Mouse (Mus musculus) macrophage (primary cell): ENCODE data around the gene Trpc6. TPM values are rescaled to one million over a fixed set of nuclear protein-coding genes. Genes with fewer than 3 reads are reported as not detected.

Source experiments
- H3K27ac ChIP-seq: fragments of 350-480 bp; formaldehyde crosslinking; 2 replicates; pipeline ENCODE4 v1.9.0; 2021
- H3K36me3 ChIP-seq: fragments of 350-480 bp; formaldehyde crosslinking; 2 replicates; pipeline ENCODE4 v1.9.0; 2021; ENCODE audit errors: inconsistent target
- H3K4me3 ChIP-seq: fragments of 350-480 bp; formaldehyde crosslinking; 2 replicates; pipeline ENCODE4 v1.9.0; 2021; ENCODE audit errors: inconsistent target
- H3K79me2 ChIP-seq: fragments of 350-480 bp; formaldehyde crosslinking; 2 replicates; pipeline ENCODE4 v1.9.0; 2021; ENCODE audit errors: inconsistent target
- WGBS: methylation state at CpG from one replicate; pipeline ENCODE4 v1.1.7; 2026; ENCODE audit warnings: inconsistent platforms; ENCODE audit not compliant: missing documents; 5-methylcytosine and 5-hydroxymethylcytosine counted together
- polyA plus RNA-seq: library from polyadenylated mRNA; stranded (reverse); fragments of 250-400 nt; gene quantifications from 3 replicates; pipeline ENCODE4 v1.2.4, GENCODE M21; 2018; ENCODE audit warnings: inconsistent platforms

Gene Trpc6
- polyA plus RNA-seq, 1 experiment from 2014 or later, result 0.11 TPM

DNA sequence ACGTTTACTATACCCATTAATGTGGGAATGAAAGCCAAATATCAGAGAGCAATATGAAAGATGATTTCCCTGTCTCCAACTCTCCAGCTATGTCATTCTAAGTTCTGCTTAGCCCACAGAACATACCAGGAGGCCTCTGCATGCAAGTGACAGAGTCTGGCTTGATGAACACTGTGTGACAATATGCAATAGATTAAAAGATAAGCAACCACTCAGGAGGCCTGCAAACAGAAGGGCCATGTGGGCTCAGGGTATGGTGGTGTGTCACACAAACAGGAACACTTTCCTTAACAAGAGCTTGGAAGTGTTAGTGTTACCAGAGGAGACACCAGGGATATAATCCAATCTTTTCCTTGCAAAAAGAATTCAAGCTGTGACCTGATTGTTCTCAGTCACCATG lies 159.6 kb downstream of the Trpc6 start:
- Histone ChIP-seq H3K27ac (no peak overlapping the region), H3K4me3 (no peak overlapping the region), H3K79me2 (no peaks in the 10 kb centered on the region), H3K36me3 (no peaks in the 10 kb centered on the region)
- no CpG with 5 or more reads among the region's 1 CpGs for WGBS

DNA sequence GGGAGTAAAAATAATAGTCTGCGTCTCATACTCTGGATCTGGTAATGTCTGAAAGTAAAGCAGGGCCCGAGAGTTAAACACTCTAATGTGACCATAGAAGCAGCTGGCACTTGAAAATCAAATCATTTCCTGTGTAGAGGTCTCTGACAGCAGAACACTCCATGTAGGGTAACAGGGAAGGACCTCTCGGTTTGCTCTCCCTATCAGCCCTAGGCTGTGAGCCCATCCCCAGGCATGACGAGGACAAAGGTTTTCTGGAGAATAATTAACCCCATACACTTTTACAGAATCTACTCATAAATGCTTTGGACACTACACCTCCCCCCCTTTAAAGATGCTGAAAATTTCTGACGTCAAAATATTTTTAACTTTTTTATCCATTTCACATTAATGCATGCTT lies 160.0 kb downstream of the Trpc6 start:
- Histone ChIP-seq H3K36me3 (no peaks in the 10 kb centered on the region), H3K79me2 (no peaks in the 10 kb centered on the region), H3K27ac (no peak overlapping the region), H3K4me3 (no peak overlapping the region)
- WGBS, result 71% methylated on average over 5 of the region's 5 CpGs

DNA sequence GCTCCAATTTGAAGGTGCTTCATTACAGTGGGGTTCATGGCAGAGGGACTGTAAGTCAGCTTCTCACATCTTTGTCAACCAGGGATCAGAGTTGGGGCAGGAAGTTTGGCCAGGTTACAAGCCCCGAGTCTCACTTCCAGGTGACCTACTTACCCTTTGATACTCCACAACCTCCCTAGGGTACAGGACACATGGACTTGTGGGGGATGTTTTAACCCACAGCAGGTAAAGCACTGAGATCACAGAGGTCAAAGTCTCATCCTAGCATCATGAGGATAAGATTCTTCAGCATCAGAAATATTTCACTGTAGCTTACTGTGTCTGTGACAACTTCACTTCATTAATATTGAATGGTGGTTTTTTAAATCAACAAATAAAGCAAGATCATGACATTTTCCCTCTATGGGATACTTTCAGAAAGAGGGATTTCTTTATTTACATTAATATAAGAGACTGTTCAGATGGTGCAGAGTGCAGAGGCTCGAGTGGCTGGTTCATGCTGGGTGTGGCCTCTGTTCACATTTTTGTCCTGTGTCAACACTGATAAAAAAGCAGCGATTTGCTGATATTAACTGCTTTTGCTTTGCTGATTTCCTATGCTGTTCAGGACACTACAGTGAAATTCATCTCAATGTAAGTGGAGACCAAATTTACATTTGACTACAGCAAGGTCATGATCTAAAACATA lies 166.3 kb downstream of the Trpc6 start:
- no peak overlapping the region for H3K27ac ChIP-seq
- H3K79me2 ChIP-seq, result no peaks in the 10 kb centered on the region
- 81% methylated on average over 3 of the region's 3 CpGs for WGBS
- H3K4me3 ChIP-seq, result no peak overlapping the region
- no peaks in the 10 kb centered on the region for H3K36me3 ChIP-seq

DNA sequence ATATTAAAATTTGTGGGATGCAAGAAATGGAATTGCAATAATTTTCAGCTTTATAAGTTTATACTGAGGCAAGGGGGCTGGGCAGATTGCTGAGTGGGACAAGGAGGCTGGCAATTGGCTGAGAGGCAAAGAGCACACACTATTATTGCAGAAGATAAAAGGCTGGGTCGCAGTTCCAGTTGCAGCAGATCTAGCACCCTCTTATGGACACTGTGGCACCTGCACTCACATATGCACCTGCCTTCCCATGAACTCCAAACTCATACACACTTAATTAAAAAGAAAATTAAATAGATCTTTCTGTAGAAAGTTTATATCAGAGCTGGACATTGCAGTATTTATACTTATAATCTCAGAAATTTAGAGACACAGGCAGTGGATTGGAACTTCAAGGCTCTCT lies 175.1 kb downstream of the Trpc6 start:
- Histone ChIP-seq H3K79me2 (no peaks in the 10 kb centered on the region), H3K27ac (no peak overlapping the region), H3K36me3 (no peaks in the 10 kb centered on the region), H3K4me3 (no peak overlapping the region)
- WGBS, result 71% methylated on average over 1 of the region's 1 CpGs

DNA sequence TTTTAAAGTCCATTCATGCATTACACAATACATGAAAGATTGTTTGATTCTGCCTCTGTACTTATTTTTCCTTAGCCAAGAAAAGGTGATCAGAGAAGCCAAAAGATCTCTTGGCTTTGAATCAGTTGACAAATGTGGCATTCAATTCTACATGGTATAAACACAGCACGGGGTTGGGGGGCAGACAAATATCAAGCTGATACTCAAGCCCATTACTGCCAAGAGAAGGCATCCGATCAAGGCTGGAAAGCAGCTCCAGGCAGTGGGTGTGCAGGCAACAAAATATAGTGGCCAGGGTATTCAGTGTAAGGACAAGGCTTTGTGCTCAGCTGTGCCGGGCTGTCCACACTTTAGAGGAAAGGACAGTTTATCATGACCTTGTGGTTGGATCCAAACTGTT lies 185.1 kb downstream of the Trpc6 start:
- Histone ChIP-seq H3K36me3 (no peaks in the 10 kb centered on the region), H3K79me2 (no peaks in the 10 kb centered on the region), H3K4me3 (no peak overlapping the region), H3K27ac (no peak overlapping the region)
- 91% methylated on average over 3 of the region's 3 CpGs for WGBS
